Mouse (Mus musculus) mouse embryonic stem cell (cell line): ENCODE data around the gene Gm17387.
"Not testable (repeated sequence)": the region's sequence is repeated elsewhere in the genome, so short reads cannot be mapped to it uniquely, and the experiment has no call there.

Source experiments
- in situ Hi-C, 2 experiments: fragments of 300-500 bp; cut with MboI; formaldehyde crosslinking; loops; 1 replicate in 1 of 2; 3 replicates in 1 of 2; pipeline ENCODE4 v1.14.3; 2019 to 2020; ENCODE audit warnings: low sequenced_read_pairs in 2 of 2, low pct_unique_long_range_greater_than_20kb in 1 of 2, mixed read lengths in 1 of 2; ENCODE audit not compliant: unreplicated experiment in 1 of 2

The Gm17387 gene

DNA sequence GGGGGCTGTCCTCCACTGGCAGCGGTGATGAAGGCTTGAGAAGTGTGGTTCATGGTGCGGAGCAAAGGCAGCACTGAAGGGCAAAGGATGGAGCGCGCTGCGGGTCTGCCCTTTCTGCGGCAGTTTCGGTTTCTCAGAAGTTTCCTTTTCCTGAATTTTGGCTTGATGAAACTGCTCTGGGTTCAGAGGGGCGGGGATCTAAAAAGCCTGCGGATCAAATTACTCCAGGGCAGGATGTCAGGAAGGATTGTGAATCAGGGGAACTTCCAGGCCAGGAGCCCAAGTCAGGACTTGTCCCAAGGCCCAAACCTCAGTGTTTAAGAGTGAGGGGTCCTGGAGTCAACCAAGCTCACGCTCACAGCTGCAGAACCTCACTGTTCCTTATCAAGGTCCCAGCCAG, 18.3 kb upstream of the Gm17387 start, which contains the start of gene Ifitm3:
Gene Ifitm3 (minus strand): TSS at position 178 of the 400 bp plus-strand sequence.
- in situ Hi-C loops, result loop anchor here (5.0 kb wide), 1 partner anchor 37 kb away; no protein-coding TSS in a partner anchor

DNA sequence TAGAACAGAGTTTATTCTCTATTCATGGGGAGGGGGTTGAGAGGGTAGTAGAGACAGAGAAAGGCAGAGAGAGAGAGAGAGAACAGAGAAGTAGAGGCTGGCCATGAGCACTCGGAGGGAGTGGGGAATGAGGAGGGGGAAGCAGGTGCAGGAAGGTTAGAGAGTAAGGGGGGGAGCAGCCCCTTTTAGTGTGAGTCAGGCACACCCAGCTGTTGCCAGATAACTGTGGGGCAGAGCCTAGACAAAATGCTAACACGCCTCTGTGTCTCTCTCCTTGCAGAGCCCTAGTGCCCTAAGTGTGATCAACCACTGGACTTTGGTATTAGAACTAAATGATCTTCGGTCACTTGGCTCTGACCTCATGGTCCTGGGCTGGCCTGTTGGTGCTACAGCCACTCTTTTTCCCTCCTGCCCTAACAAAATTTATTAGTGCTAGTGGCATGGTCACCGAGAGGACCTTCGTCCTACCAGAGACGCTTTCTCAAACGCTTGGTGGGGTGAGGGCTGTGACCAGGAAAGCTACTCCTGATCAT, 17.6 kb upstream of the Gm17387 start:
- in situ Hi-C loops, result loop anchor here (5.0 kb wide), 1 partner anchor 36 kb away; no protein-coding TSS in a partner anchor

DNA sequence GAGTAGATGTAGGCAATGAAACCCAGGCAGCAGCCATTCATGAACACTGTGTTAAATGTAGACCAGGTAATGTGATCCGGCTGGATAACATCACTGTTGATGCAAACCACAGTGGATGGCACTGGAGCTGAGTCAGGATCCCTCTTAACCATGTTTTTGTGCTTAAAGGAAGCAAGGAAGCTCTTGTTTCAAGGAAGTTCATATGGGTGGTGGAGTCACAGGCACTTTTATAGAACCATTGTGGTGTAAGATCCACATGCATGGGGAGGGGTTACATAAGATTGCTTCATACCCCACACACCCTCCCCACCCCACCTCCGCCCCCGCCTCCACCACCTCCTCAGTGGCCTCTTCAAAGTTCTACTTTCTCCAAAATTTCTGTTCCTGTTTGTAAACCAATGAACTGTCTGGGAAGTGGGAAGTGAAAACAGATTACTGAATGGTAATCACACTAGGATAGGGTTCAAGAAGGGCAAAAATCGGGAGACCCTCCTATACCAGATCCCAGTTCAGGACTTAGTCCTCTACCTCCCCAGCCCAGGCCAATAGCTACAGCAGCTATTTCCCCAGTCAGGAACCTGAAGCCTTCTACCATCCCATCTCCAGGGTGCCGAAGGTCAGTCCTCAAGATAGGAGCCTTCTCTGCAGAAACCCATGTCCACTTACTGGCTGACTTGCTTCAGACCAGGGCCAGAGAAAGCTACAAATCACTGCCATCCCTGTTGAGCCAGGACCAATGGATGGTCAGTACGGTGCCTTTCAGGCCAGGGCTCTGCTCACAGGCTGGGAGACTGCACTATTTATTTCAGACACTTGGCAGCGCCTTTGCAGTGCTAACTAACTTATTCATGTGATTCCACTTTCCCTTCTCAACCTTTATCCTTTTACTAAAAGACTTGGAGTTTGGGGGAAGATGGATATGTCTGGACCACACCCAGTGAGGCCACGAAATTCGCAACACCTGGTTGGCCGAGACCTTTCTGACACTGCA, 11.9 kb upstream of the Gm17387 start:
- in situ Hi-C loops, result no loop called here

DNA sequence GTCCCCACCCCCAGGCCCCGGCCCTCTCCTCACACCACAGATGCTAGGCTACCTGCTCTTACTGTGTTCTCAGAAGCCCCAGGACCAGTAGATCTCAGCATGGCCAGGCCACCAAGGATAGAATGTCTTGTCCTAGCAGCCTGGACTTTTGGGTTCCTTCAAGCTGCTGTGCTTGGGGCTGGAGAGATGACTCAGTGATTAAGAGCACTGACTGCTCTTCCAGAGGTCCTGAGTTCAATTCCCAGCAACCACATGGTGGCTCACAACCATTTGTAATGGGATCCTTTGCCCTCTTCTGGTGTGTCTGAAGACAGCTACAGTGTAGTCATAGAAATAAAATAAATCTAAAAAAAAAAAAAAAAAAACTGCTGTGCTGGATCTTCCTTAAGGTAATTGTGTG, 11.1 kb upstream of the Gm17387 start, which contains the start of gene Ifitm6:
Gene Ifitm6 (minus strand): TSS at position 101 of the 400 bp plus-strand sequence.
- in situ Hi-C loops, result not testable (repeated sequence)

DNA sequence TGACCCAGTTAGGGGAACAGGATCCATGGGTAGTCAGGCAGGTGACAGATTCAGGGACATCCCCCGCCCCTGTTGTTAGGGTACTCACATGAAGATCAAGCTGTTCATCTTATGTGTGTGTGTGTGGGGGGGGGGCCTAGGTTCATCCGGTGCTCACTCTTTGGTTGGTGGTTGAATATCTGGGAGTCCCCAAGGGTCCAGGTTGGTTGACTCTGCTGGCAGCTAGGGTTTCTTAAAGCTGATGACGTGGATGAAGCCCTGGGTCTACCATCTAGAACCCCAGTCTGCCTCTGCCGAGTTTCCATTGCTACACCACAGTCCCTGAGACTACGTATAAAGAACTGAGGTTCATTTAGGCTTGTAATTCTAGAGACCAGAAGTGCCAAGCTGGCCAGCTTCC, 9.9 kb upstream of the Gm17387 start:
- in situ Hi-C loops, result no loop called here

DNA sequence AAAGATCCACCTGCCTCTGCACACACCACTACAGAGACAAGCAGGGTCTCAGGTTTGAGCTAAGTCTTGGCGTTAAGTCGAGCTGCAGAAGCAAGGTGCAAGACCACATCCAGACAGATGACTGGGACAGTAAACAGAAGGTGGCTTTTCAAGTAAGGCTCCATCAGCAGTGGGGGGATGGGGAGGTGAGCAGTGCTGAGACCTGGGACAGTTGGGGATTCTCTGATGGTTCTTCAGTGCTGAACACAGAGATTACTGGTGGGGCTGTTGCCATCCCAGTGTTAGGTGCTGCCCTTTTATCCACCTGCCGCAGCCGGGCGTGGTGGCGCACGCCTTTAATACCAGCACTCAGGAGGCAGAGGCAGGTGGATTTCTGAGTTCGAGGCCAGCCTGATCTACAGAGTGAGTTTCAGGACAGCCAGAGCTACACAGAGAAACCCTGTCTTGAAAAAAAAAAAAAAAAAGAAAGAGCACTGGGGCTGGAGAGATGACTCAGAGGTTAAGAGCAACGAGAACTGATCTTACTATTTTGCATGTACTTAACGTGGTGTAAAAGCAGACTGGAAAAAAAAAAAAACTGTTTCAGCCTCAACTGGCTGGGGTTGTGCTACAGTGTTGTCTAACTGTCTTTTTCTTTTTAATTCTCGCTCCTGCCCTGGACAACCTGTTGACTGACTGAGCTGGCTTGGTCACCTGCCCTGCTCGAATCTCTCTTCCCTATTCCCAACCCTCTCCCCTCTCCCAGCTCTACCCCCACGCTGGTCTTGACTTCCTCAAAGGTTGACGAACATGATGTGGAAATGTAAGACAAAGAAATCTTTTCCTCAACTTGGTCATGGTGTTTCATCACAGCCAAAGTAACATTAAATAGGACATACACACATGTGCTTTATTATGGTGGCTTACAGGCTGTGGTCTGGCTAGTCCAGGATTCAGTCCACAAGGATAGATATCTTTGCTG, 7.2 kb upstream of the Gm17387 start:
- in situ Hi-C loops, result no loop called here

DNA sequence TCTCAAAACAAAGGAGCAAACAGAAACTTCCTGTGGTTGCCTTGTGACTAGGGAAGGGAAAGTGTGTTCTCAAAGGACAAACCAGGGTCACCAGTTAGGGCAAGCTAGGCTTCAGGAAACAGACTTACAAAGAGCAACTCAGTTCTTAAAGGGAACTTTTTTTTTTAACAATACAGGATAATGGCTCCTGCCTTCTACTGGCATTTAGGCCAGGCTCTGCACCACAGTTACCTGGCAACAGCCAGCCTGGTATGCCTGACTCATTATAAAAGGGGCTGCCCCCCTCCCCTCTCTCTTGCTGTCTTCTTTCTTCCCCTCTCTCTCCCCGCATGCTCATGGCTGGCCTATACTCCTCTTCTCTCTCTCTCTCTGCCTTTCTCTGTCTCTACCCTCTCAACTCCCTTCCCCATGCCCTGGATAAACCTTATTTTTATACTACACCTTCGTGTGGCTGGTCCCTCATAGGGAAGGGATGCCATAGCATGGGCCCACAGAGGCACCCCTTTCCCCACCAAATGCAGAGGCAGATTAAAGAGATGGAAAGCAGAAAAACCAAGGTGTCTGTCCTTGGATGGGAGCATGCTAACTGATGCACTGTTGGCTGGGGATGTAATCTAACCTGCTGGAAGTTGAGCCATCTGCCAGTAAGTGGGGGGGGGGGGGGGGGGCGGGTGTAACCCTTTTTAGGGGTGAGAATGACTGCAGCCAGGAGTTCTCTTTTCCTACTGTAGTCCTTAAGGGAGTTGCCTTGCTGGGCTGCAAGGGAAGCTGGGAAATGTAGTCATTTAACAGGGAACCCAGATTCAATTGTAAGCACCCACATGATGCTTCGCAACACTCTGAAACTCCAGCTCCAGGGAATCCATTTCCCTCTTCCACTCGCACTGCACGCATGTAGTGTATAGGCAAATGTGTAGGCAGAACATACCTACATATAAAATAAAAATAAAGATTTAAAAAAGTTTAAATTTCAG, 3.8 kb upstream of the Gm17387 start:
- in situ Hi-C loops, result no loop called here

DNA sequence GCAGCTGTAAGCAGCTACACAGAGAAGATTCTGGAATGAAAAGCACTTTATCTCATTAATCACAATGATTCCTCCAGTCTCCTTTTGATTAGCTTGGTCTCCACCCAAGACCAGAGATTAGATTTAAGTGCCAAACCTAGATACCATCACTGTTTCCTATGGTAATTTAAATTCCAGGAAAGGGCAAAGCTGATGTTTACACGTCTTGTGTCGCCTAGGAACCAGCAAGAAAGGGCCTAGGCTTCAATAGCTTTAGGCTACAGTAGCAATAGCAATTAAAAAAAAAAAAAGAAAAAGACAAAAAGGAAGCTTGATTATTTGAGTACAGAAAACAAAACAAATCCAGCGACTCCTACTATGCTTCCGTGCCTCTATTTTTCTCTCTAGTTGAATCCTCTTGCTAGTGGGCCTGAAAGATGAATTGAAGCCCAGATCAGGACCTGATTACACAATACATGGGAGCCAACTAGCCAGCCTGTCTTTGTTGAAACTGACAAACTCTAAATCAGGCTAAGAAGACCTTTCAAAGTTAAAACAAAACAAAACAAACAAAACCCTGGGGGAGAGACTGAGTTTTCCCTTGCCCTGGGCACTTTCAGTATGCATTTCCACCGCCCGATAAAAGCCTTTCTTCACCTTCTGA, 2.7 kb upstream of the Gm17387 start:
- in situ Hi-C loops, result no loop called here

DNA sequence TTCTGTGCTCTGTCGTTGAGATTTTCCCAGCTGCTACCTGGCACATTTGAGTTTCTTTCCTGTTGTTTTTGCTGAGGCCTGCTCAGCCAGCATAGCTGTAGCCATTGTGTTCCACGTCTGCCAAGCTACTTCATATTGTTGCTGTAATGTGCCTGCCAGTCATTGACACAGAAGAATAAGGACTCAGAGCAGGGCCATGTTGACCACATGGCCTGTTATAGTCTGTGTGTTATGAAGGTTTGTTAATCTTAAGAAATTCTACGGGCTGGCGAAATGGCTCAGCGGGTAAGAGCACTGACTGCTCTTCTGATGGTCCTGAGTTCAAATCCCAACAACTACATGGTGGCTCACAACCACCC, 2.2 kb upstream of the Gm17387 start:
- in situ Hi-C loops, result no loop called here

DNA sequence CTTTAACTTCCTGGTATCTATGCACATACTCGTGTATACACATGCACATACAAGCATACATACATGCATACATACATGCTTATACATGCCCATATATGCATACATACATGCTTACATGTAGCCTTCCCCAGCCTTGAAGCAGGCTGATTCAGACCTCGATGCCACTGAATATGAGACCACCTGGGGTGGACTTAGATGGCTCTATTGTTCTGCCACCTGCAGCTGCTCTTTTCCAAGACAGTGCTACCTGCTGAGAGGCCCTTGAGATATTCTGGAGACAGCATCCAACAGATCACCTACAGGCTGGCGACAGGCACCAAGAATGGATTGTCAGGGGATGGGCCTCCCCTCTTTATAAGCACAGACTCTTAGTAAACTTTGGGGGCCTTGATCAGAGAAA, 1.5 kb downstream of the Gm17387 start:
- in situ Hi-C loops, result no loop called here

DNA sequence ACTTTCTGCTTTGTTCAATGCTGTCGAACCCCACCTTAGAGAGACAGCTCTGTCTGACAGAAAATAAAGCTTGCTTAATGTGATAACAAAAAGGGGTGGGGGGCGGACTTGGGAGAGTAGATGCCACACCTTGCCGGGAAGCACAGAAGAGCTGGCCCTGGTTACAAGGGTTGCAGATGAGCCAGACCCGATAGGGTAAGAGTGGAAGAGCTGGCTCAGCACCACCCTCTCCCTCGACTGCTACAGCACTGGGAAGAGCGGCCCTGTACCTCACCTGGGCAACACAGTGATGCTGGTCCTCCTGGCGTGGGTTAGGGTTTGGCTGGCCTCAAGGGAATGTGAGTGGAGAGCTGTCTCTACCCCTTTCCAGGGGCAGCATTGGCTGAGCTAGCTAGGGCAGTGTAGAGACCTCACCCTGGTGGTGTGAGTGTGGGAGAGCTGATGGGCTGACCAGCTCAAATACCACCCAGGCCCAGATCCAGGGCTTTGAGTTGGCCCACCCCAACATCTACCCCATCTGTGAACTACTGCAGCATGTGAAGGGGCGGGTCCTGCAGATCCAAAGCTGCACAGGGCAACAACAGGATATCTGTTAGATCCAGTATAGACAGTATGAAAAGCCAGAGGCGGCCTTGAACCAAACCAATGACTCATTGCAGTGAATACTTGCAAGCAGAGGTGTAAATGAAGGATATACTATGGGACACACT, 3.7 kb downstream of the Gm17387 start:
- in situ Hi-C loops, result no loop called here

DNA sequence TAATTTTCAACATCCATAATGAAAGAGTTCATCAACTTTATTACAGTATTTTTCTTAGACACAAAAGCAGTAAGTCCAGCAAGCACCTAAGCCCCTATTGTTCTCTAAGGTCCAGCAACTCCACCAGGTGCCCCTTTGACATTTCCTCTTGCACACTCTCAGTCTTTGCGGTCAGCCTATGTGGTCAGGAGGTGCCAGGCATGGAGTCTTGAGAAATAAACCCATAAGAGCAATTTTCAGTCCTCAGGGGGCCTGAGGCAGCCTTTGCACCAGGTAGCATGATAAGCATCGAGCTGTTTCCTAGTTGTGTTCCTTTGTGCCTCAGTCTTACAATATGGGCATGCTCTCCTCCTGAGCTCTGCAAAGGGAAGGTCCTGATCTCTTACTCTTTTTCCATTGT, 7.7 kb downstream of the Gm17387 start:
- in situ Hi-C loops, result not testable (repeated sequence)

DNA sequence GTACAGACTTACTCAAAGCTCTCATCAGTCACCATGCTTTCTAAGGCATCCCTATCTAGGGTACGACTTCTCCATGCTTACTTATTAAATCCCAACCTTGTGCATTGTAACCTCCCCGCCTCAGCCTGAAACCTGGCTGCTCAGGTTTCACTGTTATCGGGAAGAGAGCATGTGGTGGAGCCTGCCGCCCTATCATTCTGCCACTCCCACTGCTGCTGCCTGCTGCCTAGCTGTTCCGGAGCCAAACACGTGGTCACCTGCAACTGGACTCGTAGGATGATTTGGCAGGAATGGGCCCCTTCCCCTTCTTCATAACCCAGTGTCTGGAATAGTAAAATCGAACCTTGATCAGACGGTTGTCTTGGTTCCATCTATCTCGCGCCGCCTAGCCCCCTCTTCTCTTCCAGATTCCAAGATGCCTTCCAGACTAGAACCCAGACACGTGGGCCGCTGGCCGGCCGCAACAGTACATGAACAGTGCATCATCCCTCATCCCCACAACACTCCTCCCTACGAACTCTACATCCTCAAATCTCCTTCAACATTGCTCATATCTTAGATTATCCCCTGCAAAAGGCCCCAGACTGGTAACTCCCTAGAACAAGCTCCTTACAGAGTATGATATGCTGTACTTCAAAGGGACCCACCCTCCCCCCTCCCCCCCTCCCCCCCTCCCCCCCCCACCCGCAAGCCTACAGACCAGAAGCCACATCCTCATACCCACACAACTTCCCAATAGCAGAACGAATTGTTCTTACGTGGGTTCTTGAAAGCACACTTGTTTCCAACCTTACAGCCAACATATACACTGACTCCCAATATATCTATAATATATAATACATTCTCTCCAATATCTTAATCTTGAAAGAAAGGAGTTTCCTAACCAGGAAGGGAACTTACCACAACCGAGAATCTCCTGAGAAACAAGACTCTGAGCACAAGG, 9.4 kb downstream of the Gm17387 start:
- in situ Hi-C loops, result no loop called here

DNA sequence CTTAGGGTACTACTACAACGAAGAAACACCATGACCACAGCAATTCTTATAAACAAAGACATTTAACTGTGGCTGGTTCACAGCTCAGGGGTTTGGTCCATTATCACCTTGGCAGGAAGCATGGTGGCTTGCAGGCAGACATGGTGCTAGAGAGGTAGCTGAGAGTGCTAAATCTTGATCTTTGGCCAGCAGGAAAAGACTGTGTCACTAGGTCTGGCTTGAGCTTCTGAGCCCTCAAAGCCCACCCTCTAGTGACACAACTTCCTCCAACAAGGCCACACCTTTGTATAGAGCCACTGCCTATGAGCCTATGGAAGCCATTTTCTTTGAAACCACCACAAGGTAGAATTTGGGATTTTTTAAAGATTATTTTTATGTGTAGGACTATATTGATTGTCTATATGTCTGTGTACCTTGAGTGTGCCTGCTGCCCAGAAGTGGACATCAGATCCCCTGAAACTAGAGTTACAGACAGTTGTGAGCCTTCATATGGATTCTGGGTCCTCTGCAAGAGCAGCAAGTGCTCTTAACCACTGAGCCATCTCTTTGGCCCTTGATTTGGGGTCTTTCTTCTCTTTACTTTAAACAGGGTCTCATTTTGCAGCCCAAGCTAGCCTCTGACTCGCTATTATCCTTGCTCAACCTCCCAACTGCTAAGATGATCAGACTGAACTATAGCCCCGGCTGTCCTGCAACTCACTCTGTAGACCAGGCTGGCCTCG, 10.6 kb downstream of the Gm17387 start:
- in situ Hi-C loops, result no loop called here
